Mouse (Mus musculus) cortical plate, adult 2 months (tissue): ENCODE measurements around the gene Ywhae.

ENCODE experiments used
- CTCF ChIP-seq: fragments of 200-500 bp; IDR thresholded peaks from 2 replicates; pipeline ENCODE4 v1.5.1; 2011; ENCODE audit warnings: mild to moderate bottlenecking, control low read depth, low read length; ENCODE audit not compliant: insufficient read depth; ENCODE audit errors: extremely low read depth
- POLR2A ChIP-seq: fragments of 200-500 bp; IDR thresholded peaks from 2 replicates; pipeline ENCODE4 v1.6.1; 2011; ENCODE audit warnings: mild to moderate bottlenecking, low read length, control low read depth; ENCODE audit not compliant: insufficient read depth; ENCODE audit errors: extremely low read depth

GRCm38 (mm10) chr11:75801369-75801768, 68.7 kb downstream of the Ywhae start:
- TF ChIP-seq CTCF (no peak), POLR2A (no peak)
